Comparison of ENCODE assay signal across 9 mouse cellular contexts in genomic region chr1:77512431-77513195, GRCm38 (mm10). TPM values are rescaled to one million over a fixed set of nuclear protein-coding genes. Genes with fewer than 3 reads are reported as not detected.
DNase-seq lines count a peak whose midpoint lies in the region; ATAC-seq and TF ChIP-seq lines count a peak whose summit lies in the region.
"Had no signal": no experiment of that assay in that cellular context is flagged by ENCODE, and none has a peak within 500 bp of the region (broad histone marks: within the 10 kb centered on the region; RNA-seq: fewer than 3 reads in every experiment).

No protein-coding gene starts in this region.

- no peaks in the 10 kb centered on the region for H3K27me3 ChIP-seq in kidney, embryonic 16.5 days (ENCODE audit: insufficient read depth, low read length)
- H3K27me3 ChIP-seq in embryonic facial prominence, embryonic 10.5 days (replicated peaks; ENCODE audit: low read depth, poor library complexity, severe bottlenecking): peaks cover 30% of the 10 kb centered on the region
- no peaks in the 10 kb centered on the region for H3K27me3 ChIP-seq in hindbrain, postnatal 0 days (ENCODE audit: insufficient read depth, low read length)
- no peaks in the 10 kb centered on the region for H3K27me3 ChIP-seq in myocyte (ENCODE audit: control insufficient read depth, insufficient read depth, insufficient read length)

- H3K4me3 ChIP-seq in kidney, embryonic 16.5 days (ENCODE audit: low read length): peak overlapping the region; percentile 79
- peak overlapping the region; percentile 80 for H3K4me3 ChIP-seq in embryonic facial prominence, embryonic 10.5 days
- H3K4me3 ChIP-seq in hindbrain, postnatal 0 days (ENCODE audit: low read length): peak overlapping the region; percentile 60
- H3K4me3 ChIP-seq in myocyte: peak overlapping the region; percentile 30
- H3K4me3 ChIP-seq: erythroblast, embryonic 14.5 days had no signal

- TF ChIP-seq CTCF in hindbrain, postnatal 0 days (IDR thresholded peaks at IDR 0.05; ENCODE audit: low read depth): no peak

- H3K36me3 ChIP-seq in kidney, embryonic 16.5 days (ENCODE audit: insufficient read depth, low read length): peaks cover 4% of the 10 kb centered on the region; the same call in 1 of the 2 replicates
- peaks cover 34% of the 10 kb centered on the region for H3K36me3 ChIP-seq in embryonic facial prominence, embryonic 10.5 days (replicated peaks)
- no peaks in the 10 kb centered on the region for H3K36me3 ChIP-seq in hindbrain, postnatal 0 days (ENCODE audit: insufficient read depth, low read length)
- no peaks in the 10 kb centered on the region for H3K36me3 ChIP-seq in myocyte (ENCODE audit: control insufficient read depth, insufficient read depth)

- no peaks in the 10 kb centered on the region for H3K9me3 ChIP-seq in kidney, embryonic 16.5 days (ENCODE audit: low read length)
- H3K9me3 ChIP-seq in embryonic facial prominence, embryonic 10.5 days: no peaks in the 10 kb centered on the region
- H3K9me3 ChIP-seq in hindbrain, postnatal 0 days (ENCODE audit: low read length): no peaks in the 10 kb centered on the region

- no peak overlapping the region; the same call in 1 of the 2 replicates for H3K27ac ChIP-seq in kidney, embryonic 16.5 days (ENCODE audit: low read length)
- H3K27ac ChIP-seq in embryonic facial prominence, embryonic 10.5 days (replicated peaks): peak overlapping the region; percentile 90
- H3K27ac ChIP-seq in hindbrain, postnatal 0 days: peak overlapping the region; percentile 80

- H3K4me1 ChIP-seq in kidney, embryonic 16.5 days (ENCODE audit: insufficient read depth, low read length): peaks cover 32% of the 10 kb centered on the region
- peaks cover 63% of the 10 kb centered on the region for H3K4me1 ChIP-seq in embryonic facial prominence, embryonic 10.5 days
- no peaks in the 10 kb centered on the region for H3K4me1 ChIP-seq in hindbrain, postnatal 0 days (ENCODE audit: insufficient read depth, low read length)

- WGBS in kidney, embryonic 16.5 days: 7% methylated on average over 20 of the region's 20 CpGs
- WGBS in embryonic facial prominence, embryonic 10.5 days: under 1% methylated on average over 20 of the region's 20 CpGs
- WGBS in hindbrain, postnatal 0 days: 2% methylated on average over 20 of the region's 20 CpGs

- no peak overlapping the region for H3ac ChIP-seq in myocyte (ENCODE audit: control insufficient read depth, insufficient read length)

- no peak for DNase-seq in kidney, postnatal 36 days
- DNase-seq in embryonic facial prominence, embryonic 10.5 days (ENCODE audit: low spot score): peak; percentile 53
- peak; percentile 63 for DNase-seq in hindbrain, postnatal 0 days (ENCODE audit: low spot score)
- no peak for DNase-seq in cerebellum, adult 8-10 months
- no peak for DNase-seq in gastrocnemius, adult 18-20 months (ENCODE audit: low spot score)
- no peak for DNase-seq in thymus, postnatal 4 days

- TF ChIP-seq POLR2A in myocyte (IDR thresholded peaks at IDR 0.05; ENCODE audit: insufficient read length, low read depth): no peak

- peak overlapping the region; percentile 66 for H3K9ac ChIP-seq in kidney, embryonic 16.5 days (replicated peaks; ENCODE audit: low read length)
- peak overlapping the region; percentile 64 for H3K9ac ChIP-seq in hindbrain, postnatal 0 days (replicated peaks; ENCODE audit: low read length)

- no peaks in the 10 kb centered on the region for H3K79me2 ChIP-seq in myocyte (ENCODE audit: control insufficient read depth, insufficient read depth)

- peak overlapping the region; percentile 95 for H3K4me2 ChIP-seq in kidney, embryonic 16.5 days (replicated peaks; ENCODE audit: low read depth, low read length)
- peak overlapping the region; percentile 84 for H3K4me2 ChIP-seq in hindbrain, postnatal 0 days (ENCODE audit: low read depth, low read length)
- peak overlapping the region; percentile 27 for H3K4me2 ChIP-seq in myocyte (ENCODE audit: low read depth)

- ATAC-seq in kidney, embryonic 16.5 days (ENCODE audit: low FRiP score, low TSS enrichment): no peak
- no peak for ATAC-seq in hindbrain, postnatal 0 days

TF ChIP-seq in myocyte, 11 proteins besides CTCF, POLR2A, EP300 and RAD21:
- TF ChIP-seq REST (IDR thresholded peaks at IDR 0.05; ENCODE audit: insufficient read depth, insufficient read length) (no peak), POLR2AphosphoS2 (IDR thresholded peaks at IDR 0.05; ENCODE audit: insufficient read length, low read depth) (no peak), TCF3 (IDR thresholded peaks at IDR 0.05; ENCODE audit: insufficient read length, low read depth) (no peak), MAX (IDR thresholded peaks at IDR 0.05; ENCODE audit: low read depth) (no peak), SRF (IDR thresholded peaks at IDR 0.05; ENCODE audit: control insufficient read depth, insufficient read length, low read depth) (no peak), CEBPB (IDR thresholded peaks at IDR 0.05; ENCODE audit: insufficient read depth, poor library complexity, severe bottlenecking) (no peak), USF1 (IDR thresholded peaks at IDR 0.05; ENCODE audit: low read depth) (no peak), TCF12 (IDR thresholded peaks at IDR 0.05; ENCODE audit: insufficient read depth, poor library complexity, severe bottlenecking) (no peak), MYOG (IDR thresholded peaks at IDR 0.05; ENCODE audit: control insufficient read depth in 1 of 3, insufficient read depth in 1 of 3, insufficient read length in 2 of 3, low read depth in 2 of 3) (no peak), E2F4 (IDR thresholded peaks at IDR 0.05; ENCODE audit: insufficient read depth) (no peak), MYOD1 (IDR thresholded peaks at IDR 0.05; ENCODE audit: control insufficient read depth in 1 of 3, insufficient read length in 2 of 3, low read depth in 2 of 3) (no peak)

RNA-seq across cellular contexts. Expression of gene Epha4, which starts 2.3 kb away (rescaled TPM):
- polyA plus RNA-seq in kidney, embryonic 16.5 days (2015; fragmentation: Nextera tagmentation; extraction: Ambion mirVana): 17.0 and 19.6 TPM in 2 replicates
- 26.2 and 29.1 TPM in 2 replicates for polyA plus RNA-seq in embryonic facial prominence, embryonic 10.5 days (2016; fragmentation: Nextera tagmentation; extraction: Ambion mirVana)
- total RNA-seq in hindbrain, postnatal 0 days (2014; rRNA removed): 88.1 and 107 TPM in 2 replicates
- polyA plus RNA-seq in hindbrain, postnatal 0 days (2015; fragmentation: Nextera tagmentation; extraction: Ambion mirVana): 34.2 and 36.0 TPM in 2 replicates
- 0.29 TPM for polyA plus RNA-seq in myocyte (2012; fragmentation: generic; extraction: Trizol)
- total RNA-seq in gastrocnemius, adult 18-20 months (2021): 1 to 10 TPM; 1.2 to 2.1 TPM
- polyA plus RNA-seq: erythroblast, embryonic 14.5 days had no signal

Comparison
In these comparisons a context has a peak if more than half of its experiments do, and no peak if none do; other contexts are left out.
1. H3K4me2 ChIP-seq: peak in every context shown above with its lines; median percentile 95 in kidney, embryonic 16.5 days; 84 in hindbrain, postnatal 0 days; 27 in myocyte.
2. H3K4me3 ChIP-seq: peak in every context shown above with its lines; median percentile 80 in embryonic facial prominence, embryonic 10.5 days; 79 in kidney, embryonic 16.5 days; 60 in hindbrain, postnatal 0 days; 30 in myocyte.
3. DNase-seq: peak in embryonic facial prominence, embryonic 10.5 days (single experiment) and hindbrain, postnatal 0 days (single experiment); none in kidney, postnatal 36 days (0 of 2), cerebellum, adult 8-10 months (single experiment), gastrocnemius, adult 18-20 months (single experiment) and thymus, postnatal 4 days (single experiment).
4. RNA of gene Epha4, which starts 2.3 kb away (polyA plus RNA-seq): 34.2 to 36.0 TPM in hindbrain, postnatal 0 days, 26.2 to 29.1 TPM in embryonic facial prominence, embryonic 10.5 days and 17.0 to 19.6 TPM in kidney, embryonic 16.5 days; 0.29 TPM in myocyte (single experiment); every median in the first group is over 10 times any median in the second.